Mouse (Mus musculus): Measurements from ENCODE around the gene Capn12. TPM values are rescaled to one million over a fixed set of nuclear protein-coding genes. Genes with fewer than 3 reads are reported as not detected.
"Not testable (repeated sequence)": the region's sequence is repeated elsewhere in the genome, so short reads cannot be mapped to it uniquely, and the experiment has no call there.

Capn12 gene
- polyA plus RNA-seq, 1 experiment = 0.14 TPM

DNA sequence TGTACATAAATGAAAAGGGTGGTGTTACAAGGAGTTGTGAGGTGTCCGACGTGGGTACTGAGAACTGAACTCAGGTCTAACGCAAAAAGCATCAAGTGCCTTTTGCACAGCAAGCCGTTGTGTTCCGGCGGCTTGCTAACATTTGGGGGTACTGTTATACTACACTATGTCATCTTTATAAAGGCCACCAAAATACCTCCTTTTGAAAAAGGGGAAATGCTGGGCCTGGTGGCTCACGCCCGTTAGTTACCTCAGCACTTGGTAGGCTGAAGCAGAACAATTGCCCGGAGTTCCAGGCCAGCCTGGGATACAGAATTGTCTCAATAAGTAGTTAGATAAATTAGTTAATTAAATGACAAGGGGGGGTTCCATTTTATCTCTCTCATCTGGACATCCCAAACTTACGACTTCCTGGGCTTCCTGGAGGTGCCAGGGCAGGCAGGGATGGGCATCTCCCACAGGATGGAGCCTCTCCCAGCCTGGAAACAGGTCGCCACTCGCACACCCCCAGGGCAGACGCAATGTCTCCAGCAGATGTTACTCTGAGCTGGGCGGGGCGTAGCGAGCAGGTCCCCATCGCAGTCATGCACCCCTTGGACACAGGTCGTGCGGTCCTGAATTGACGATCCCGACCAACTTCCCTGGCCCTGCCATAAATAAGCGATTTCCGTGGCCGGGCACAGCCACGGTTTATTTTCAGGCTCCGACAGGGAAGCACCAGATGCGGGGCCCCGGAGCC lies 14.3 kb upstream of the Capn12 start:
- Histone ChIP-seq H3K27me3 (ENCODE audit: control insufficient read depth, insufficient read depth, low read length) (no peaks in the 10 kb centered on the region; the same call in 1 of the 2 replicates), H3K4me3 (ENCODE audit: control insufficient read depth, low read depth, low read length) (peak overlapping the region; percentile 10), H3K36me3 (ENCODE audit: control insufficient read depth, insufficient read depth, low read length) (no peaks in the 10 kb centered on the region), H3K27ac (ENCODE audit: control insufficient read depth, insufficient read depth, low read depth, low read length) (no peak overlapping the region), H3K4me1 (ENCODE audit: control insufficient read depth, insufficient read depth, low read length) (peaks cover 23% of the 10 kb centered on the region)
- TF ChIP-seq CTCF (IDR thresholded peaks at IDR 0.05; ENCODE audit: control insufficient read depth, insufficient read depth, insufficient replicate concordance, low read depth, low read length) (no peak), POLR2A (IDR thresholded peaks at IDR 0.05; ENCODE audit: control insufficient read depth, low read depth, low read length) (no peak)

DNA sequence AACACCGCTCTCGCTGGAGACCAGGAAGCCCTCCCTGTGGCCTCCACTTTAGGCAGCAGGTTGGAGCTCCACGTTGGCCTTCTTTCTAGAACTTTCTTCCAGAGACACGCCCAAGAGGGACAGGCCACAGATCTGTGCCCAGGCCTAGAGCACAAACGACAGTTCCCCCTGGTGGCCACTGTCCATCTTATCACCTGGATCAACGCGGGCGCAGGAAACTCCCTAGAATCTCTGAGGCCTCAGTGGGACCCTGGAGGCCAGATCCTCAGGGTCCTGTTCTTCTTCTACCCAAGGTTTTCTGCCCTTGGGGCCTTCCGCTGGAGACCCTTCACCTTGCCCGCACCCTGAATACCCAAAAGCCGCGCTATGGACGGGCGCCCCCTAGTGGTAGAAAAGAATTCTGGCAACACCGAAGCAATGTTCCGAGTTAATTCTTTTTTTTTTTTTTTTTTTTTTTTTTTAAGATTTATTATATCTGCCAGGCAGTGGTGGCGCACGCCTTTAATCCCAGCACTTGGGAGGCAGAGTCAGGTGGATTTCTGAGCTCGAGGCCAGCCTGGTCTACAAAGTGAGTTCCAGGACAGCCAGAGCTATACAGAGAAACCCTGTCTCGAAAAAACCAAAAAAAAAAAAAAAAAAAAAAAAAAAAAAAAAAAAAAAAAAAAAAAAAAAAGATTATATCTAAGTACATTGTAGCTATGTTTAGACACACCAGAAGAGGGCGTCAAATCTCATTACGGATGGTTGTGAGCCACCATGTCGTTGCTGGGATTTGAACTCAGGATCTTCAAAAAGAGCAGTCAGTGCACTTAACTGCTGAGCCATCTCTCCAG lies 13.5 kb upstream of the Capn12 start:
- peaks cover 22% of the 10 kb centered on the region for H3K4me1 ChIP-seq (ENCODE audit: control insufficient read depth, insufficient read depth, low read length)

DNA sequence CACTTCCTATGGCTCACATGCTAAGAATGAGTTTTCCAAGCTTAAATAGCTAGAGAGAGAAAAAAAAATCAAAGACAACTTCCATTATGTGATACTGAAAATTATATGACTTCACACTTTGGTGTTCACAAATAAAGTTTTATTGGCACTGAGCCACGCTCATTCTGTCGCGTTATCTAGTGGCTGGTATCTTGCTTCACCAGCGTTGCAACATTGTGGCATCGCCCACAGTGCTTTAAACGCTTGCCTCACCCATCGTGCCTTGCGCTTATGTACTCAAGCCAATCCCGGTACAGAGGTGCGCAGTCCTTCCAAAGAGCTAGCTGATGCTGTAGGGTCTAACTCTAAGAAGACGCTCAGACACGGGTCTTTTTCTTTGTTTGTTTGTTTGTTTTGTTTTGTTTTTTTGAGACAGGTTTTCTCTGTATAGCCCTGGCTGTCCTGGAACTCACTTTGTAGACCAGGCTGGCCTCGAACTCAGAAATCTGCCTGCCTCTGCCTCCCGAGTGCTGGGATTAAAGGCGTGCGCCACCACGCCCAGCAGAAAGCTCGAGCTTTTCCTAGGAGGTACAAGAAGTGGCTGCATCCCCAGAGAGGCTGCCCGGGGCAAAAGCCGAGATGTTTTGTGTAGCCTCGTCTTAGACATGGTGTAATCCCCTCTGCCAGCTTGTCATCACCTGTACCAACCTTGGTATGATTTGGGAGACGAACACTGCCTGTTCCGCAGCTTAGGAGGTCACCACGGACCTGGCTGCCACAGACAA lies 10.1 kb upstream of the Capn12 start:
- H3K36me3 ChIP-seq (ENCODE audit: control insufficient read depth, insufficient read depth, low read length) = no peaks in the 10 kb centered on the region
- TF ChIP-seq POLR2A (IDR thresholded peaks at IDR 0.05; ENCODE audit: control insufficient read depth, low read depth, low read length) (peak; percentile 47; the same call in 1 of the 2 replicates), CTCF (IDR thresholded peaks at IDR 0.05; ENCODE audit: control insufficient read depth, insufficient read depth, insufficient replicate concordance, low read depth, low read length) (no peak)
- H3K27ac ChIP-seq (ENCODE audit: control insufficient read depth, insufficient read depth, low read depth, low read length) = no peak overlapping the region
- peaks cover 8% of the 10 kb centered on the region for H3K4me1 ChIP-seq (ENCODE audit: control insufficient read depth, insufficient read depth, low read length)
- no peak overlapping the region for H3K4me3 ChIP-seq (ENCODE audit: control insufficient read depth, low read depth, low read length)
- no peaks in the 10 kb centered on the region for H3K27me3 ChIP-seq (ENCODE audit: control insufficient read depth, insufficient read depth, low read length)

More for the DNA sequence above, 13.5 kb upstream of the Capn12 start:
- H3K4me3 ChIP-seq (ENCODE audit: control insufficient read depth, low read depth, low read length) = peak overlapping the region; percentile 10
- not testable (repeated sequence) for H3K27ac ChIP-seq (ENCODE audit: control insufficient read depth, insufficient read depth, low read depth, low read length); H3K27me3 ChIP-seq (ENCODE audit: control insufficient read depth, insufficient read depth, low read length); H3K36me3 ChIP-seq (ENCODE audit: control insufficient read depth, insufficient read depth, low read length)
- TF ChIP-seq CTCF (IDR thresholded peaks at IDR 0.05; ENCODE audit: control insufficient read depth, insufficient read depth, insufficient replicate concordance, low read depth, low read length) = peak; percentile 65

DNA sequence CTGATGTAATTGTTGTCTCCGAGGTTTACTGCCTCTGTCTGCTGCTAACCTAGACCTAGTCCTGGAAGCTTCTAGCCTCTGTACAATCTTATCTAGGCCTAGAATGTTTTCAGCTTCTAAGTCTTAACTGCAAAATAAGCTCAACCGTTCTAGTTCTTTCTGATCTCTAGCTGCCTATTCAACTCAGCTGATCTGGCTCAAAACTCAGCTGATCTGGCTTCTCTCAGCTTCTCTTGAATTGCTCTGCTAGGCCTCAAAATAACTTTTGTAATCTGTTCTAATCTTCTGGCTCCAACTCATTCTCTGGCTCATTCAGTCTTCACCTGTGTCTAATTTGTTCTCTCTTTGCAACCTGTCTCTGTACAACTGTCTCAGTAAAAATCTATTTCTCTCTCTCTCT lies 6.7 kb upstream of the Capn12 start:
- Histone ChIP-seq H3K4me3 (ENCODE audit: control insufficient read depth, low read depth, low read length) (no peak overlapping the region), H3K27ac (ENCODE audit: control insufficient read depth, insufficient read depth, low read depth, low read length) (no peak overlapping the region), H3K27me3 (ENCODE audit: control insufficient read depth, insufficient read depth, low read length) (no peaks in the 10 kb centered on the region), H3K36me3 (ENCODE audit: control insufficient read depth, insufficient read depth, low read length) (no peaks in the 10 kb centered on the region), H3K4me1 (ENCODE audit: control insufficient read depth, insufficient read depth, low read length) (no peaks in the 10 kb centered on the region; the same call in 1 of the 2 replicates)
- TF ChIP-seq CTCF (IDR thresholded peaks at IDR 0.05; ENCODE audit: control insufficient read depth, insufficient read depth, insufficient replicate concordance, low read depth, low read length) (no peak), POLR2A (IDR thresholded peaks at IDR 0.05; ENCODE audit: control insufficient read depth, low read depth, low read length) (no peak)

DNA sequence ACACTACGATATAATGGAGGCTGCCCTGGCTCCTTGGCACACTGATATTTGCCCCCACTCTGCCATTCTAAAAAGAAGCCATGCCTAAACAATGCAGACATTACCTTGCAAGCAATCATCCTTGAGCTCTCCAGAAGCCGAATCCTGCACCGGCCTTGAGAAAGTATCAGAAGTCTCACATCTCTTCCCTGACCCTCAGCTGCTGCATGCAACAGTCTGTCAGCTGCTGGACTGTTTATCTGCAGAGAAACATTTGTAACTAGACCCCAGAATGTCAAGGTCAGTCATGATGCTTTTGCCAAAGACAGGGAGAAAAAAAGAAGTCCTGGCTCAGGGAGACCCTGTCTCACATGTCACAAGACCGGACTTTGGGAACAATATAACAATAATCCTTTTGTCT lies 5.1 kb upstream of the Capn12 start:
- Histone ChIP-seq H3K4me3 (ENCODE audit: control insufficient read depth, low read depth, low read length) (no peak overlapping the region), H3K36me3 (ENCODE audit: control insufficient read depth, insufficient read depth, low read length) (no peaks in the 10 kb centered on the region), H3K4me1 (ENCODE audit: control insufficient read depth, insufficient read depth, low read length) (no peaks in the 10 kb centered on the region; the same call in 1 of the 2 replicates), H3K27me3 (ENCODE audit: control insufficient read depth, insufficient read depth, low read length) (no peaks in the 10 kb centered on the region), H3K27ac (ENCODE audit: control insufficient read depth, insufficient read depth, low read depth, low read length) (peak overlapping the region; percentile 72)
- no peak for TF ChIP-seq CTCF (IDR thresholded peaks at IDR 0.05; ENCODE audit: control insufficient read depth, insufficient read depth, insufficient replicate concordance, low read depth, low read length)
- no peak for TF ChIP-seq POLR2A (IDR thresholded peaks at IDR 0.05; ENCODE audit: control insufficient read depth, low read depth, low read length)

DNA sequence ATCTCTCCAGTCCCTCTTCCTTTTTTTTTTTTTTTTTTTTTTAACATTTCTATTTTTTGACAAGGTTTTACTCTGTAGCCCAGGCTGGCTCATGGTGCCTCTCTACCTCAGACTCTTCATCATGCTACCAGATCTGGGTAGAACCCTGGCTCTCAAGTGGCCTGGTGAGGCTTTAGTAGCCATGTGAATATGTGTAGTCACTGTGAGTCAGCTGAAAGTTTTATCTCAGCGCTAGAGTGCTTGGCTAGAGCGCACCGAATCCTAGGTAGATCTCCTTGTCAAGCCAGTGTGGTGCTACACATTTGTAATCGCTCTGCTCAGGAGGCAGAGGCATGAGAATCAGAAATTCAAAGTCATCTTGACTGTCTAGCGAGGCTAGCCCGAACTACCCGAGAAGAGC lies 4.1 kb upstream of the Capn12 start:
- TF ChIP-seq POLR2A (IDR thresholded peaks at IDR 0.05; ENCODE audit: control insufficient read depth, low read depth, low read length) (no peak), CTCF (IDR thresholded peaks at IDR 0.05; ENCODE audit: control insufficient read depth, insufficient read depth, insufficient replicate concordance, low read depth, low read length) (no peak)
- Histone ChIP-seq H3K27me3 (ENCODE audit: control insufficient read depth, insufficient read depth, low read length) (no peaks in the 10 kb centered on the region), H3K27ac (ENCODE audit: control insufficient read depth, insufficient read depth, low read depth, low read length) (no peak overlapping the region), H3K36me3 (ENCODE audit: control insufficient read depth, insufficient read depth, low read length) (no peaks in the 10 kb centered on the region), H3K4me1 (ENCODE audit: control insufficient read depth, insufficient read depth, low read length) (peaks cover 4% of the 10 kb centered on the region), H3K4me3 (ENCODE audit: control insufficient read depth, low read depth, low read length) (no peak overlapping the region)

DNA sequence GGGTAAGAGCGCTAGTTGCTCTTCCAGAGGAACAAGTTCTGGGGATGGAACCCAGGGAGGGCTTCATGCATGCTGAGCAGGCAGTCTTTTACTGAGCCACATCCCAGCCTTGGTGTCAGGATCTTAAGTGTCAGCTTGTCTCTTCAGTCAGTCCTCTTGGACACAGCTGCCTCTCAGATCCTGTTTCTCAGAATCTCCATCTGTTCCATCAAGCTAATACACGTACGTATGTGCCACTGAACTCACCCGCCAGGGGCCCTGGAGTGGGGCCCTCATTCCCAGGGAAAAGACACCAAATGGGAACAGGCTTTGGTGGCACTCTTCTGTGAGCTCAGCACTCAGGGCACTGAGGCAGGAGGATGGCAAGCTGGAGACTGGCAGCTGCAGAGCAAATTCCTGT lies 3.4 kb upstream of the Capn12 start:
- H3K36me3 ChIP-seq (ENCODE audit: control insufficient read depth, insufficient read depth, low read length) = no peaks in the 10 kb centered on the region
- no peak overlapping the region for H3K4me3 ChIP-seq (ENCODE audit: control insufficient read depth, low read depth, low read length)
- no peak overlapping the region for H3K27ac ChIP-seq (ENCODE audit: control insufficient read depth, insufficient read depth, low read depth, low read length)
- H3K27me3 ChIP-seq (ENCODE audit: control insufficient read depth, insufficient read depth, low read length) = no peaks in the 10 kb centered on the region
- no peak for TF ChIP-seq POLR2A (IDR thresholded peaks at IDR 0.05; ENCODE audit: control insufficient read depth, low read depth, low read length)
- H3K4me1 ChIP-seq (ENCODE audit: control insufficient read depth, insufficient read depth, low read length) = peaks cover 7% of the 10 kb centered on the region

Measured in testis, adult 2 months (tissue).